Mouse (Mus musculus): Measurements from ENCODE around the gene Sestd1.

The Sestd1 gene

DNA sequence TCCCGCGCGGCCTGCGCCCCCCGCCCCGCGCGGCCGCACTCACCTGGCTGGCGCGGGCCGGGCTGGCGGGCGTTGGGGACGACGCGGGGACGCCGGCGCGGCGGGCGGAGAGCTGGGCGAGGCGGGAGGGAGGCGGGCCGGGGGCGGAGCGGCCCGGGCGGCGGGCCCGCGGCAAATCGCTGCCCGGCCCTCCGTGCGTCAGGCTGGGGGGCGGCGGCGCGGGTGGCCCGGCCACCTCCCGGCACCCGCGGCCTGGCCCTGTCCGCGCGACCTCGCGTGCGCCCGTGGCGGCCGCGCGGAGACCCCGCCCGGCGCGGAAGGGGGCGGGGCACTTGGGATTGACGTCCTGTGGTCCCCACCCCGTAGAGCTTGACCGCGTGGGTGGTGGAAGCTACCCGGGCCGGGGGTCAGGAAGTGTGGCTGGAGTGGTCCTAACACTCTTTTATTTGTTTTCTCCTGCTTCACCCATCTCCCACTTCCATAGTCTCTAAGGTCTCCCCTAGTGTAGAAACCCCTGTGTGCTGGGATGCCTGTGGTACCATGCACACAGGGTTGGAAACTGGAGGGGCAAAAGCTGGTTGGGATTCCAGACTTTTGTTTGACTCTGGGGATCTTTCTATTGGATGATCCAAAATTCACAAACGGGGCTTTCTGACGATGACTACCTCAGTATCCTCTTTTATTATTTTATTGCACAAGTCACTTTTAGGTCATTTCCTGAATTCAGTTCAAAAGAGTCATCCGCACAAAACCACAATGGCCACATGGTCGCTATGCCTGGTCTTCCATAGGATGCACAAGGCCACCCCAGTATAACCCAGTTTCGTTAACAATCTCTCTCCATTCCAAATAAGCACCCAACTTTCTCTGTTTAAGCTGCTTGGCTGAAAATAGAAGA is at the start of gene Sestd1:
Gene Sestd1 (minus strand): TSS at position 81 of the 898 bp plus-strand sequence.
- DNase-seq (ENCODE audit: low spot score), result peak; percentile 82

- DNase-seq (ENCODE audit: low spot score), result no peak
These were observed 46.9 kb upstream of the Sestd1 start for GRCm38 (mm10) chr2:77327246-77327645.

GRCm38 (mm10) chr2:77323739-77324138 is 43.3 kb upstream of the Sestd1 start:
- DNase-seq (ENCODE audit: low spot score), result peak; percentile 51

DNA sequence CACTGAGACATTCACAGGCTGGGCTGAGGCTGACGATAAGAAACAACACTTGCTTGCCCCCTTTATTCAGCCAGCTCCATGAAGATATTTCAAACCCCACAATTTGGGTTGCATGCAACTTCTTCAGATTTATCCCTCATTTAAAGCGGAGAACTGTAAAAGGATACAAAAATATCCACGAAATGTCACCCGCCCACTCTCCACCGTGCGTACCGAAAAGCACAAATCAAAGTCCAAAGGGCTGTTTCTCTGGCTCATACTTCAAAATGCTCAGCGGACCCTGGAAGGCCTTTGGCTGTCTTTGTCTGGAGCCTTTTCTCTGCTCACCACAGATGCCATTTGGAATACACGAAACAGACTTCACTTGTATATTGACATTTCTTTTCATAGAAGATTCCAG is 42.8 kb upstream of the Sestd1 start:
- DNase-seq (ENCODE audit: low spot score), result peak; percentile 24

DNA sequence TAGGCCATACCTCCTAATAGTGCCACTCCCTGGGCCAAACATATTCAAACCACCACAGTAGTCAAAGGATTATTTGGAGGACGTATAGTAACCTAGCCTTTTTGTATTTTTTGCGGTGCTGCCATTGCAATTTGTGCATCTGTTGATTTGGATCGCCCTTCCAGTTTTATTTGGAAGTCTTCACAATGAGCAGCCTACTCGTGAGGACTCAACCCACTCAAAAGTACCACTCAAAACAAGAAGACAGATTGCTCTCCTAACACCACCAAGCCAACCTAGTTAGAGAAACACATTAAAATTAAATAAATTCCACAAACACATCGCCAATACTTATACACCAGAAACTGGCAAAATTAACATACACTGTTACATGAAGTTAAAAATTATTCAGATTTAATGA is 38.8 kb upstream of the Sestd1 start:
- DNase-seq (ENCODE audit: low spot score), result no peak

- peak; percentile 13 for DNase-seq (ENCODE audit: low spot score)
These were observed 36.6 kb upstream of the Sestd1 start for GRCm38 (mm10) chr2:77316961-77317360.

DNA sequence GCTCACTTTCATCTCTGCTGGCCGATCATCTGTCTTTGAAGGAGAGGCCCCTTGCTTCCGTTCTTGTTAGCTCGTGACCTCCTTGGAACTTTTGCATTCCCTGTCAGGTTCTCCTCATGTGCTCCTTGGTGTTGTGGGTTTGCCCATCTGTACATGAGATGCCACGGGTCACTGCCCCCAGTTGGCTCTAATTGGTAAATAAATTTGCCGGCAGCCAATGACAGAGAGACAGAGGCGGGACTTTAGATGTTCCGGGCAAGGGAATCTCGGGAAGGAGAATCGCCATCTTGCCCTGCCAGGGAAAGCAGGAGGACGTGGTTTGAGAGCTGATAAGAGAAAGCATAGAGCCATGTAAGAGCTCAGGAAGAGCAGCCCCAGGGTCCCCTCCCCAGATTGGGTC is 33.5 kb upstream of the Sestd1 start:
- no peak for DNase-seq (ENCODE audit: low spot score)

GRCm38 (mm10) chr2:77312616-77313015 is 32.2 kb upstream of the Sestd1 start:
- DNase-seq (ENCODE audit: low spot score), result no peak

DNA sequence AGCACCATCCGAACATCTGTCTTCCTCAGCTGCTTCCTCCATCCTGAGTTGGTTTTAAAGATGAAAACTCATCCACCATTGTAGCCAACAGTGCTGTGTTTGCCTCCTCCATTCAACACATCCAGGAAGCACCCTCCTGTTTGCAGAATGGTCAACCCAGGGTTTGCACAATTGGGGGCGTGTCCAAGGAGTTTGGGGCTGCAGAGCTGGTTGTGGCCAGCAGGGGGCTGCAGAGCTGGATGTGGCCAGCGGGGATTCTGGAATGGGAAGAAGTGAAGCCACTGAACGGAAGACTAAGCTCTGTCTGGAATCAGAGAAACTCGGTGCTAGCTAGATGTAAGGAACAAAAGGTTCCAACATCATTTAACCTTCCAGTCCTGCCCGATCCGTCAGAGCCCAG is 28.9 kb upstream of the Sestd1 start:
- DNase-seq (ENCODE audit: low spot score), result peak; percentile 59

DNA sequence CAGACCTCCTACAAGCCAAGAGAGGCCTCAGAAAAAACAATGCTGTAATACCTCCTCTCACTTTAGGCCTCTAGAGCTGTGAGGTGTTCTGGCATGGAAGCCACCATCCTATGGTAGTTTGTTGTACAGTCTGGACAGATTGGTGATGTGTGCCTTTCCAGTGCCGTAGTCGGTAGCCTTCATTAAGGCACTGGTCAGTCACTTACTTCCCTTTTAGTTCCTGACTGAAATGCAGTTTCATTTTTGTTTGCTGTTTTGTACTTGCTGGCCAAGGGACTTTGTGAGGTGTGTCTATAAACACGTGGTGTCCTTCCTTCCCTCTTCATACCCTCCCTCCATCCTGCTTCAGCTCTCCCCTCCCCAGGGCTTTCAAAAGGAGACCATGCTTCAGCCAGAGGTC is 24.1 kb upstream of the Sestd1 start:
- DNase-seq (ENCODE audit: low spot score), result no peak

DNA sequence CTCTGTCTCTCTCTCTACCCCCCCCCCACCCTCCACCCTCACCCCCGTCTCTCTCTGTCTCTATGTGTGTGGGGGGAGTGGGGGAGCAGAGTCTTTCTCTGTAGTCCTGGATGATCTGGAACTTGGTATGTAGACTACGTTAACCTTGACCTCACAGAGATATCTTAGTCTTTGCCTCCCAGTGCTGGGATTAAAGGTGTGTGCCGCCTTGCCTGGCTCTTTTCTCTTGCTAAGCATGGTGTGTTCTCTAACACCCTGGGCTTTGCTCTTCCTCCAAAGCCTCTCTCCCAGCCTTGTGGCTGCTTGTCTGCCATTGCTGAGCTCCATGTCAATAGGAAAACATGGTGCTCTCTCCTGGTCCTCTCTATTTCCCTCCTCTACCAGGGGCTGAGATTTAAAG is 23.3 kb upstream of the Sestd1 start:
- DNase-seq (ENCODE audit: low spot score), result no peak

GRCm38 (mm10) chr2:77302655-77303348 is 22.4 kb upstream of the Sestd1 start:
- no peak for DNase-seq (ENCODE audit: low spot score)

DNA sequence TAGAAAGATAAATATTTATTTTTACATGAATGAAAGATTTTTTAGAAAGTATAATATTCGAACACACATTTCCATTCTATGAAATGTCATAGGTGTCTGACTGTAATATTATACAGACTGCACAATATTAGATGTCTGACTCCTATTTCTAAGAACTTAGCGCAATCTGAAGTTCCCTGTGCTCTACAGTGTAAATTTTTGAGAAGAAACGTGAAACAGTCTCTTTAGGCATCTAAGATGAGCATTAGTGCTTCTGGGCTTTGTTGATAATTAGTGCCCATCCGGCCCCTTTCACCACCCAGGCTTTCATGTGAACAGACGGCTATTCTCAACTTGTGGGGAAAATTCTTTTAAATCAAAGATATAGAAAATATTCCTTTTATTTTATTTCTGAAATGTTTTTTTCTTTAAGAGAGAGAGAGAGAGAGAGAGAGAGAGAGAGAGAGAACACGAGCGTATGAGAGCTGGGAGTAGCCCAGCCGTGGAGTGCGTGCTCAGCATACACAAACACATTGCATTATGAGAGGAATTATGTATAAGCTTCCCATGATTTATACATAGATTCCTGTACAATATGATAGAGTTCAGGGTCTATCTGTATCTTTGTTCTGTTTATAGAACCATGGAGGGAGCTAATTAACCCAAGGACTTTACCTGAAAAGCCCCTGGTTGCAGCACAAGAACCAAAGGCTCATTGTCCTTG is 21.4 kb upstream of the Sestd1 start:
- no peak for DNase-seq (ENCODE audit: low spot score)

DNA sequence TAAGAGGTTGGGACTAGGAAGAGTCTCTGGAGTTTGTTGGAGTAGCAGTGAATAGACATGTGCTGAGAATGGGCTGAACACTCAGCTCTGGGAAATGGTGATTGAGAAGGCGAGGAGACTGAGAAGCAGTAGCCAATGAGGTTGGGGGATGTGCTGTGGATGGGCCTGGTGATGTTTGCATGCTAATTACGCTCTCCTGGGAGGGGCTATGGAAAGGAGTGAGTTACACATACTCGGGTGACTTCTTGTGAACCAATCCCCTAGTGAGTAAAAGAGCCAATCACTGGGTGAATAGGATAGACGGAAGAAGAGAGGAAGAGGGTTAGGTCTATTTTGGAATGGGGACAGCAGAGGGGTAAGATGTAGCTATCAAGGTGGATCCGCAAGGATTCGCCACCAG is 9.3 kb upstream of the Sestd1 start:
- no peak for DNase-seq (ENCODE audit: low spot score)

DNA sequence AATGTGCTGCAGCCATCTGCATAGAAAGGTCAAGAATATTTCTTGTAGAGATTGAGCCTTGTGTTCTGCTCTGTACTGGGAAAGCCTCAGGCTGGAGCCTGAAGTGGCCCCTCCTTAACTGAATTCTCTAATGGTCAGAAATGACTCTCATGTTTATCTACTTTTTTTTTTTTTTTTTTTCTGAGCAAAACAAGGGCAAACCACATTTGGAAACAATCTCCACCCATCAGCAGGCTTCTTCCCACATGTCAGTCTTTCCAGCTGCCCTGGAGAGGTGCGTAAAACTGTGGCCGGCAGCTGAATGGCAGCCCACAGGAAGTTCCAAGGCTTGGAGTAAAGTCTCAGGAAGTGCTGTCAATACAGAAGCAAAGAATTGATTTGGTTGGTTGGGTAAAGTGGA is 6.4 kb upstream of the Sestd1 start:
- no peak for DNase-seq (ENCODE audit: low spot score)

GRCm38 (mm10) chr2:77284281-77284899 is 4.0 kb upstream of the Sestd1 start:
- DNase-seq (ENCODE audit: low spot score), result no peak

- DNase-seq (ENCODE audit: low spot score), result peak; percentile 50
These were observed 406 bp downstream of the Sestd1 start for GRCm38 (mm10) chr2:77279861-77280511.

- no peak for DNase-seq (ENCODE audit: low spot score)
These were observed 3.1 kb downstream of the Sestd1 start for GRCm38 (mm10) chr2:77277272-77277671.

GRCm38 (mm10) chr2:77275851-77276250 is 4.5 kb downstream of the Sestd1 start:
- DNase-seq (ENCODE audit: low spot score), result no peak

DNA sequence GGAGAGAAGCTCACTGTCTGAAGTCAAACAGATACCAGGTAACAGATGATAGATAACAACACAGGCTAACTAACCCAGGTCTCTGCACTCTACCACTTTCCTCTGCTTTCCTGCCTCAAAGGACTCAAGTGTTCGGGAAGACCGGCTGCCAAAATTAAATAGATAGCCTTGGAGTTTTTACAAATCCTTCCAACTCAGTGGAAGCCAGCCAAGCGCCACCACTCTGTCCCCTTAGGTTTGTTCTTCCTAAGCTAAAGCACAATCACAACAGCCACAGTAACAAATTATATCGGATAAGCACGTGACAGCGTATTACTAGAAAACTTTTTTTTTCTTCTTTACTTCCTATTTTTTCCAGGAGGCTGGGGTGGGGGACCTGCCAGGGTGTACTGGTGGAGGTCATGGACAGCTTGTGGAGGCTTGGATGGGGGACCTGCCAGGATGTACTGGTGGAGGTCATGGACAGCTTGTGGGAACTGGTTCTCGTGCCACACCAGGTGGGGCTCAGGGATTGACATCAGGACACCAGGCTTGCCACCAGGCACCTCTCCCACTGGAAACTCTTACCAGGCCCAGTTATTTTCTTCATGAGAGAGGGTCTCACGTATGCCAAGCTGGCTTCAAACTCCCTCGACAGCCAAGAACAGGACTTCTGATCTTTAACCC is 5.3 kb downstream of the Sestd1 start:
- no peak for DNase-seq (ENCODE audit: low spot score)

DNA sequence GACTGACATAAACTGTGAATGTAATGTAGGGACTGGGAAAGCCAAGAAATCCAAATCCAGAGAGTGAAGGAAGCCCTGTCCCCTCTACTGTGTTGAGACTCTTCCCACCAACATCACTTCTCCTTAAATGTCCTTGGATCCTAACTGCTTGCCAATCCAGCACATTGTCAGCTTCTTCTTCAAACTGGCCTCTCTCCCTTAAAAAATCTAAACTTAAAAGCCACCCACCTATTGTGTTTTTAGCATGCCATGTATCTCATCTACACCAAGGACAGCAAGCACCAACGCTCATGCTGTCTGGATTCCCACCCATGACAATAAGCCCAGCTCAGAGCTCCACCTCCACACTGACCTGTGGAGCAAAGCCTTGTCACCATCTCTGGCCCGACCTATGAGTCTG is 7.4 kb downstream of the Sestd1 start:
- no peak for DNase-seq (ENCODE audit: low spot score)

Measured in embryo, embryonic 10.5 days (tissue).